Mouse (Mus musculus): ENCODE measurements around the gene Pon3.
"Not testable (repeated sequence)": the region's sequence is repeated elsewhere in the genome, so short reads cannot be mapped to it uniquely, and the experiment has no call there.

Gene Pon3

GRCm38 (mm10) chr6:5254869-5255268 lies 1.2 kb downstream of the Pon3 start:
- no peak for DNase-seq (ENCODE audit: low read depth)

GRCm38 (mm10) chr6:5245926-5246325 lies 10.2 kb downstream of the Pon3 start:
- DNase-seq (ENCODE audit: low read depth) = no peak

- DNase-seq (ENCODE audit: low read depth) = no peak
Measured at GRCm38 (mm10) chr6:5238799-5239198, 17.3 kb downstream of the Pon3 start.

- no peak for DNase-seq (ENCODE audit: low read depth)
Measured at GRCm38 (mm10) chr6:5237510-5237909, 18.6 kb downstream of the Pon3 start.

GRCm38 (mm10) chr6:5236843-5237371 lies 19.2 kb downstream of the Pon3 start:
- DNase-seq (ENCODE audit: low read depth) = no peak

GRCm38 (mm10) chr6:5234563-5234962 lies 21.5 kb downstream of the Pon3 start:
- no peak for DNase-seq (ENCODE audit: low read depth)

- DNase-seq (ENCODE audit: low read depth) = peak; percentile 50
Measured at GRCm38 (mm10) chr6:5233812-5234211, 22.3 kb downstream of the Pon3 start.

GRCm38 (mm10) chr6:5232022-5232421 lies 24.1 kb downstream of the Pon3 start:
- DNase-seq (ENCODE audit: low read depth) = no peak

GRCm38 (mm10) chr6:5230261-5230660 lies 25.8 kb downstream of the Pon3 start:
- no peak for DNase-seq (ENCODE audit: low read depth)

GRCm38 (mm10) chr6:5223551-5223950 lies 32.5 kb downstream of the Pon3 start:
- not testable (repeated sequence) for DNase-seq (ENCODE audit: low read depth)

- peak; percentile 31 for DNase-seq (ENCODE audit: low read depth)
Measured at GRCm38 (mm10) chr6:5222080-5222479, 34.0 kb downstream of the Pon3 start.

- DNase-seq (ENCODE audit: low read depth) = no peak
Measured at GRCm38 (mm10) chr6:5218190-5218589, 37.9 kb downstream of the Pon3 start.

GRCm38 (mm10) chr6:5207817-5208216 lies 48.3 kb downstream of the Pon3 start:
- peak; percentile 22 for DNase-seq (ENCODE audit: low read depth)

GRCm38 (mm10) chr6:5199916-5200315 lies 56.2 kb downstream of the Pon3 start:
- DNase-seq (ENCODE audit: low read depth) = no peak

GRCm38 (mm10) chr6:5199376-5199905 lies 56.6 kb downstream of the Pon3 start:
- no peak for DNase-seq (ENCODE audit: low read depth)

GRCm38 (mm10) chr6:5198590-5198989 lies 57.5 kb downstream of the Pon3 start:
- DNase-seq (ENCODE audit: low read depth) = no peak

GRCm38 (mm10) chr6:5193693-5194092 lies 62.4 kb downstream of the Pon3 start, which contains the start of gene Pon1:
Gene Pon1 (minus strand): TSS chr6:5193946.
- DNase-seq (ENCODE audit: low read depth) = no peak

GRCm38 (mm10) chr6:5190761-5191160 lies 65.3 kb downstream of the Pon3 start:
- no peak for DNase-seq (ENCODE audit: low read depth)

GRCm38 (mm10) chr6:5189507-5189906 lies 66.6 kb downstream of the Pon3 start:
- peak; percentile 48 for DNase-seq (ENCODE audit: low read depth)

- DNase-seq (ENCODE audit: low read depth) = no peak
Measured at GRCm38 (mm10) chr6:5188938-5189337, 67.1 kb downstream of the Pon3 start.

- DNase-seq (ENCODE audit: low read depth) = no peak
Measured at GRCm38 (mm10) chr6:5188036-5188435, 68.0 kb downstream of the Pon3 start.

- no peak for DNase-seq (ENCODE audit: low read depth)
Measured at GRCm38 (mm10) chr6:5187586-5187985, 68.5 kb downstream of the Pon3 start.

GRCm38 (mm10) chr6:5186229-5186950 lies 69.7 kb downstream of the Pon3 start:
- DNase-seq (ENCODE audit: low read depth) = peak; percentile 60

GRCm38 (mm10) chr6:5180645-5181044 lies 75.4 kb downstream of the Pon3 start:
- DNase-seq (ENCODE audit: low read depth) = peak; percentile 89

All from NIH3T3 (cell line).